Comparison of ENCODE assay signal across 8 mouse cellular contexts in the genomic region with DNA sequence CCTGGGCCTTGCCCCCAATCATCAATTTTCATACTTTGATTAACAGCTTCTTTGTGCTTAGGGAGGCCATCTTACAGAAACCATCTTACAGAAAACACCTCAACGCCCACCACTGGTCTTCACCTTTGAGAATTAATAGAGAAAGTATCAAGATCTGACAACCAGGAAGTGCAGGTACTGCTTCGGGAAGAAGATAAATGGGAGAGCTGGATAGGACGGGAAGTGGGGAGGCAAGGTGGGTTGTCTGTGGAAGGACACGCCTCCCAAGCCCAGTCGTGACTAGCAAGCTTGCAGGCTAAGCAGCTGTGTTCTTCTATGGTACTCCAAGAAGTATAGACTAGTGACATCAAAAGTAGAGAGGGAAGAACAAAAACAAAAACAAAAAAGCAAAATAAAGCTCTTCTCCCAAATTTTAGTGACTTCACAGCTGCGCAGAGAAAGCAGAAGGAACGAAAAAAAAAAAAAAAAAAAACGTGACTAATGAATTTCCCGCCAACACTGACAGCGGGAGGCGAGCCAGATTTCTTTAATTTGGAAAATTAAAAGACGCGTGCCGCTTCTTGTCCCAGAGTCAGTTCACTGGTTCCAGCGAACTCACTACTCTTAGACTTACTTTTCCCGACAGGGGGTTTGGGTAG. TPM values are rescaled to one million over a fixed set of nuclear protein-coding genes. Genes with fewer than 3 reads are reported as not detected.
A peak's percentile ranks its signal among the peaks of the same experiment; 100 is the strongest.
DNase-seq lines count a peak whose midpoint lies in the region; ATAC-seq and TF ChIP-seq lines count a peak whose summit lies in the region.

No protein-coding gene starts in this region.

- TF ChIP-seq POLR2A in heart, adult 2 months (IDR thresholded peaks at IDR 0.05; ENCODE audit: insufficient read depth, low read depth, low read length), result no peak
- no peak for TF ChIP-seq POLR2A in ES-Bruce4 (IDR thresholded peaks at IDR 0.05; ENCODE audit: insufficient read depth, low read length)

- no peaks in the 10 kb centered on the region for H3K79me2 ChIP-seq in heart, adult 2 months (replicated peaks; ENCODE audit: control insufficient read depth, insufficient read depth, low read length)

- peaks cover 6% of the 10 kb centered on the region; the same call in 1 of the 2 replicates for H3K4me1 ChIP-seq in heart, adult 2 months (ENCODE audit: control insufficient read depth, insufficient read depth, low read length)
- no peaks in the 10 kb centered on the region for H3K4me1 ChIP-seq in ES-Bruce4 (ENCODE audit: control insufficient read depth, insufficient read depth, low read length)
- 0 out of 2 replicates have a peak, but pooled peaks cover 7% of the 10 kb centered on the region for H3K4me1 ChIP-seq in forebrain, embryonic 14.5 days (ENCODE audit: control insufficient read depth, insufficient read depth, low read length)
- H3K4me1 ChIP-seq in liver, embryonic 15.5 days (replicated peaks), result peaks cover 15% of the 10 kb centered on the region

- 5% methylated on average over 16 of the region's 16 CpGs for WGBS in heart, adult 2 months
- WGBS in forebrain, embryonic 14.5 days, result 3% methylated on average over 16 of the region's 16 CpGs
- 2% methylated on average over 16 of the region's 16 CpGs for WGBS in liver, embryonic 15.5 days (ENCODE audit: insufficient replicate concordance)

- no peak for TF ChIP-seq EP300 in heart, adult 2 months (IDR thresholded peaks at IDR 0.05; ENCODE audit: insufficient read depth, low read depth, low read length)
- no peak for TF ChIP-seq EP300 in ES-Bruce4 (IDR thresholded peaks at IDR 0.05; ENCODE audit: insufficient read depth, low read depth, low read length)

- no peak for TF ChIP-seq CTCF in heart, adult 2 months (IDR thresholded peaks at IDR 0.05)
- TF ChIP-seq CTCF in ES-Bruce4 (IDR thresholded peaks at IDR 0.05; ENCODE audit: low read depth, low read length), result no peak

- peak overlapping the region; percentile 63; the same call in 1 of the 2 replicates for H3K9ac ChIP-seq in heart, adult 2 months (ENCODE audit: low read depth, low read length)
- peak overlapping the region; percentile 75 for H3K9ac ChIP-seq in ES-Bruce4 (ENCODE audit: low read depth, poor library complexity, severe bottlenecking)
- H3K9ac ChIP-seq in forebrain, embryonic 14.5 days (ENCODE audit: low read length), result peak overlapping the region; percentile 82
- no peak overlapping the region for H3K9ac ChIP-seq in liver, embryonic 15.5 days

- H3K9me3 ChIP-seq in ES-Bruce4 (replicated peaks; ENCODE audit: control insufficient read depth, insufficient read depth, low read length, poor library complexity, severe bottlenecking), result no peaks in the 10 kb centered on the region
- H3K9me3 ChIP-seq in forebrain, embryonic 14.5 days (replicated peaks; ENCODE audit: control insufficient read depth, low read length), result no peaks in the 10 kb centered on the region
- H3K9me3 ChIP-seq in liver, embryonic 15.5 days (replicated peaks), result no peaks in the 10 kb centered on the region

- H3K4me2 ChIP-seq in forebrain, embryonic 14.5 days (ENCODE audit: low read length), result peak overlapping the region; percentile 83
- peak overlapping the region; percentile 88 for H3K4me2 ChIP-seq in liver, embryonic 15.5 days

- intact Hi-C loops in heart, adult 2 months (cut with DNase I), result no loop called here

- 0 out of 2 replicates have a peak, but pooled peaks cover 2% of the 10 kb centered on the region for H3K27me3 ChIP-seq in heart, adult 2 months (ENCODE audit: control insufficient read depth, insufficient read depth, low read length)
- no peaks in the 10 kb centered on the region for H3K27me3 ChIP-seq in ES-Bruce4 (ENCODE audit: control insufficient read depth, insufficient read depth, low read length, poor library complexity, severe bottlenecking)
- H3K27me3 ChIP-seq in forebrain, embryonic 14.5 days (replicated peaks; ENCODE audit: control insufficient read depth, insufficient read depth, low read length), result no peaks in the 10 kb centered on the region
- H3K27me3 ChIP-seq in liver, embryonic 15.5 days, result peaks cover 62% of the 10 kb centered on the region

- ATAC-seq in forebrain, embryonic 14.5 days, result peak; percentile 44; the same call in 1 of the 2 replicates
- no peak for ATAC-seq in liver, embryonic 15.5 days (ENCODE audit: insufficient read depth)

- peak in 1 of 2 experiments; percentile 14 for DNase-seq in heart, adult 2 months
- DNase-seq in heart, adult 9 months (ENCODE audit: low spot score in 2 of 2), result no peak
- DNase-seq in forebrain, embryonic 14.5 days (ENCODE audit: low spot score), result no peak
- DNase-seq in ovary, adult 18-20 months (ENCODE audit: low spot score), result no peak
- DNase-seq in adrenal gland, postnatal 4 days (ENCODE audit: low spot score in 2 of 2), result no peak
- DNase-seq in kidney, postnatal 14 days, result no peak

- H3K4me3 ChIP-seq in heart, adult 2 months, result peak overlapping the region; percentile 80
- H3K4me3 ChIP-seq in ES-Bruce4 (ENCODE audit: low read depth, low read length), result peak overlapping the region; percentile 73
- H3K4me3 ChIP-seq in forebrain, embryonic 14.5 days (ENCODE audit: low read depth, low read length), result peak overlapping the region; percentile 72
- peak overlapping the region; percentile 66 for H3K4me3 ChIP-seq in liver, embryonic 15.5 days (replicated peaks)

- no peaks in the 10 kb centered on the region for H3K36me3 ChIP-seq in heart, adult 2 months (ENCODE audit: control insufficient read depth, insufficient read depth, low read length)
- no peaks in the 10 kb centered on the region for H3K36me3 ChIP-seq in ES-Bruce4 (ENCODE audit: control insufficient read depth, insufficient read depth, low read length, poor library complexity, severe bottlenecking)
- peaks cover 5% of the 10 kb centered on the region; the same call in 1 of the 2 replicates for H3K36me3 ChIP-seq in forebrain, embryonic 14.5 days (ENCODE audit: control insufficient read depth, insufficient read depth, low read length)
- H3K36me3 ChIP-seq in liver, embryonic 15.5 days (replicated peaks), result no peaks in the 10 kb centered on the region

- H3K27ac ChIP-seq in heart, adult 2 months, result no peak overlapping the region
- no peak overlapping the region for H3K27ac ChIP-seq in ES-Bruce4 (ENCODE audit: insufficient read depth, low read length)
- no peak overlapping the region for H3K27ac ChIP-seq in forebrain, embryonic 14.5 days (ENCODE audit: low read depth, low read length)
- no peak overlapping the region for H3K27ac ChIP-seq in liver, embryonic 15.5 days (replicated peaks)

RNA-seq across cellular contexts. Expression of a gene that starts 0.6 kb away (rescaled TPM):
- 10 to 100 TPM; 16.8 to 17.7 TPM for total RNA-seq in heart, adult 2 months (2021)
- 16.4 and 18.6 TPM in 2 replicates for polyA plus RNA-seq in heart, adult 2 months (2012; rRNA removed)
- 4.9 and 5.6 TPM in 2 replicates for polyA plus RNA-seq in ES-Bruce4 (2011; ENCODE audit: insufficient read depth, insufficient read length, low read depth, missing spikeins)
- polyA plus RNA-seq in forebrain, embryonic 14.5 days (2014; fragmentation: Nextera tagmentation; extraction: Ambion mirVana), result 4.8 and 6.5 TPM in 2 replicates
- 0.75 and 1.1 TPM in 2 replicates for polyA plus RNA-seq in liver, embryonic 15.5 days (2015; fragmentation: Nextera tagmentation; extraction: Ambion mirVana)
- 10 to 100 TPM; 17.0 to 18.5 TPM for total RNA-seq in adrenal gland, postnatal 4 days (2021)

RNA-seq across cellular contexts. Expression of a gene that starts 15.4 kb away (rescaled TPM):
- 1 to 10 TPM; 4.9 to 5.4 TPM for total RNA-seq in heart, adult 2 months (2021)
- polyA plus RNA-seq in heart, adult 2 months (2012; rRNA removed), result 5.7 and 7.1 TPM in 2 replicates
- 3.3 and 3.7 TPM in 2 replicates for polyA plus RNA-seq in ES-Bruce4 (2011; ENCODE audit: insufficient read depth, insufficient read length, low read depth, missing spikeins)
- polyA plus RNA-seq in forebrain, embryonic 14.5 days (2014; fragmentation: Nextera tagmentation; extraction: Ambion mirVana), result 2.4 and 2.9 TPM in 2 replicates
- 2.2 TPM in 2 replicates for polyA plus RNA-seq in liver, embryonic 15.5 days (2015; fragmentation: Nextera tagmentation; extraction: Ambion mirVana)
- total RNA-seq in adrenal gland, postnatal 4 days (2021), result 10 to 100 TPM in 1 of 2 experiments, 1 to 10 TPM in 1; 8.3 to 10.0 TPM

RNA-seq across cellular contexts. Expression of a gene that starts 25.2 kb away (rescaled TPM):
- total RNA-seq in heart, adult 2 months (2021), result 1 to 10 TPM; 1.8 to 2.6 TPM
- polyA plus RNA-seq in heart, adult 2 months (2012; rRNA removed), result 4.1 and 4.2 TPM in 2 replicates
- 4.3 and 9.2 TPM in 2 replicates for polyA plus RNA-seq in ES-Bruce4 (2011; ENCODE audit: insufficient read depth, insufficient read length, low read depth, missing spikeins)
- 24.1 and 30.1 TPM in 2 replicates for polyA plus RNA-seq in forebrain, embryonic 14.5 days (2014; fragmentation: Nextera tagmentation; extraction: Ambion mirVana)
- 2.0 and 2.6 TPM in 2 replicates for polyA plus RNA-seq in liver, embryonic 15.5 days (2015; fragmentation: Nextera tagmentation; extraction: Ambion mirVana)
- 10 to 100 TPM; 15.6 to 16.9 TPM for total RNA-seq in adrenal gland, postnatal 4 days (2021)

RNA-seq across cellular contexts. Expression of a gene that starts 30.9 kb away (rescaled TPM):
- not detected for total RNA-seq in heart, adult 2 months (2021)
- 0.04 TPM in 1 of 2 replicates, not detected in the other for polyA plus RNA-seq in heart, adult 2 months (2012; rRNA removed)
- polyA plus RNA-seq in ES-Bruce4 (2011; ENCODE audit: insufficient read depth, insufficient read length, low read depth, missing spikeins), result not detected in 2 replicates
- polyA plus RNA-seq in forebrain, embryonic 14.5 days (2014; fragmentation: Nextera tagmentation; extraction: Ambion mirVana), result 1.0 and 1.5 TPM in 2 replicates
- 0.02 TPM in 1 of 2 replicates, not detected in the other for polyA plus RNA-seq in liver, embryonic 15.5 days (2015; fragmentation: Nextera tagmentation; extraction: Ambion mirVana)
- total RNA-seq in adrenal gland, postnatal 4 days (2021), result under 1 TPM; 0.25 to 0.39 TPM

RNA-seq across cellular contexts. Expression of a gene that starts 39.6 kb away (rescaled TPM):
- total RNA-seq in heart, adult 2 months (2021), result 10 to 100 TPM; 16.5 to 18.1 TPM
- polyA plus RNA-seq in heart, adult 2 months (2012; rRNA removed), result 7.5 and 18.7 TPM in 2 replicates
- polyA plus RNA-seq in ES-Bruce4 (2011; ENCODE audit: insufficient read depth, insufficient read length, low read depth, missing spikeins), result 116 and 127 TPM in 2 replicates
- 157 and 172 TPM in 2 replicates for polyA plus RNA-seq in forebrain, embryonic 14.5 days (2014; fragmentation: Nextera tagmentation; extraction: Ambion mirVana)
- 63.4 and 66.5 TPM in 2 replicates for polyA plus RNA-seq in liver, embryonic 15.5 days (2015; fragmentation: Nextera tagmentation; extraction: Ambion mirVana)
- total RNA-seq in adrenal gland, postnatal 4 days (2021), result 100 to 1,000 TPM; 128 to 135 TPM
